ENCODE assay signal across 13 mouse cellular contexts in the genomic region with DNA sequence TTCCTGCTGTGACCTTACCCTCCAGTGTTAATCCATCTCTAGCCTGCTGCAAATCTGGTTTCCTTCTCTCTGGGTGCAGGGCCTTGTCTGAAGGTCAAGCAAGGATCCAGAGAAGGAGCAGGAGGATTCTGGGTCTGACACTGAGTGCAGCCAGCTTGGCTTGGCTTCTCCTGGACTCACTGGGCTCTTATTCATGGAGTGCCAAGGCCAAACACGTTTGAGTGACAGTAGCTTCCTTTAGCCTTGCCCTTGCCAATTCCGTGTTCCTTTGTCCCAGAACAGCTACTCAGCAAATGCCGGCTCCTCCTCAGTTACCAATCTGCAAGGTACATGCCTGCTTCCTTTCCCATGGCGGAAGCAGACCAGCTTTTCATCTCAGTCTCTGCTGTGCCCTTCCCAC. TPM values are rescaled to one million over a fixed set of nuclear protein-coding genes. Genes with fewer than 3 reads are reported as not detected.
A peak's percentile ranks its signal among the peaks of the same experiment; 100 is the strongest.
DNase-seq lines count a peak whose midpoint lies in the region; ATAC-seq and TF ChIP-seq lines count a peak whose summit lies in the region.
"Had no signal": no experiment of that assay in that cellular context is flagged by ENCODE, and none has a peak within 500 bp of the region (broad histone marks: within the 10 kb centered on the region; RNA-seq: fewer than 3 reads in every experiment).

No protein-coding gene starts in this region.

- intact Hi-C loops in gastrocnemius, postnatal 14 days (cut with DNase I; ENCODE audit: low total_unique reads), result no loop called here

- H3K9ac ChIP-seq in midbrain, postnatal 0 days (replicated peaks; ENCODE audit: low read length, poor library complexity, severe bottlenecking), result no peak overlapping the region
- H3K9ac ChIP-seq in midbrain, embryonic 16.5 days (ENCODE audit: low read depth, low read length), result no peak overlapping the region
- no peak overlapping the region for H3K9ac ChIP-seq in midbrain, embryonic 11.5 days (ENCODE audit: low read length)
- H3K9ac ChIP-seq: hindbrain, embryonic 12.5 days had no signal

- no peak overlapping the region for H3K4me2 ChIP-seq in midbrain, postnatal 0 days (ENCODE audit: low read depth, low read length, poor library complexity, severe bottlenecking)
- no peak overlapping the region for H3K4me2 ChIP-seq in midbrain, embryonic 16.5 days (ENCODE audit: low read length)
- H3K4me2 ChIP-seq in midbrain, embryonic 11.5 days, result no peak overlapping the region
- H3K4me2 ChIP-seq: hindbrain, embryonic 12.5 days had no signal

- 46% methylated on average over 4 of the region's 4 CpGs for WGBS in midbrain, postnatal 0 days
- WGBS in midbrain, embryonic 16.5 days, result 51% methylated on average over 4 of the region's 4 CpGs
- 60% methylated on average over 4 of the region's 4 CpGs for WGBS in midbrain, embryonic 11.5 days

- ATAC-seq in midbrain, postnatal 0 days (ENCODE audit: low FRiP score), result no peak
- ATAC-seq in midbrain, embryonic 16.5 days, result no peak
- no peak for ATAC-seq in midbrain, embryonic 11.5 days (ENCODE audit: low FRiP score)

- H3K9me3 ChIP-seq in midbrain, postnatal 0 days (ENCODE audit: low read length), result no peaks in the 10 kb centered on the region
- no peaks in the 10 kb centered on the region for H3K9me3 ChIP-seq in midbrain, embryonic 16.5 days (replicated peaks; ENCODE audit: control insufficient read depth, low read length, poor library complexity, severe bottlenecking)
- no peaks in the 10 kb centered on the region for H3K9me3 ChIP-seq in midbrain, embryonic 11.5 days (ENCODE audit: control insufficient read depth, low read length)
- H3K9me3 ChIP-seq: hindbrain, embryonic 12.5 days had no signal

- TF ChIP-seq CTCF in midbrain, postnatal 0 days (IDR thresholded peaks at IDR 0.05), result no peak

- H3K27ac ChIP-seq in midbrain, postnatal 0 days (ENCODE audit: low read depth, low read length), result no peak overlapping the region
- no peak overlapping the region for H3K27ac ChIP-seq in midbrain, embryonic 16.5 days (ENCODE audit: low read length)
- H3K27ac ChIP-seq in midbrain, embryonic 11.5 days (ENCODE audit: low read depth, low read length), result no peak overlapping the region
- H3K27ac ChIP-seq: hindbrain, embryonic 12.5 days had no signal

- DNase-seq in gastrocnemius, postnatal 25 days, result peak; percentile 53
- DNase-seq in gastrocnemius, postnatal 14 days, result no peak
- peak; percentile 56 for DNase-seq in midbrain, postnatal 0 days (ENCODE audit: low spot score)
- DNase-seq in brain, adult 2 months (ENCODE audit: low read depth, low spot score), result peak; percentile 33
- peak; percentile 67 for DNase-seq in lung, postnatal 25 days (ENCODE audit: low spot score)
- no peak for DNase-seq in thymus, postnatal 14 days
- no peak for DNase-seq in midbrain, embryonic 11.5 days (ENCODE audit: low spot score, missing footprints)
- DNase-seq: thymus, postnatal 36 days had no signal

- H3K27me3 ChIP-seq in midbrain, postnatal 0 days (ENCODE audit: insufficient read depth, low read length), result no peaks in the 10 kb centered on the region
- H3K27me3 ChIP-seq in midbrain, embryonic 16.5 days (ENCODE audit: control insufficient read depth, insufficient read depth, low read depth, low read length), result no peaks in the 10 kb centered on the region
- H3K27me3 ChIP-seq in midbrain, embryonic 11.5 days (ENCODE audit: control insufficient read depth, insufficient read depth, low read length), result no peaks in the 10 kb centered on the region

- H3K4me3 ChIP-seq in midbrain, postnatal 0 days (ENCODE audit: low read depth, low read length), result no peak overlapping the region
- H3K4me3 ChIP-seq in midbrain, embryonic 16.5 days (ENCODE audit: low read depth, low read length), result no peak overlapping the region
- H3K4me3 ChIP-seq in midbrain, embryonic 11.5 days (ENCODE audit: low read depth, low read length), result no peak overlapping the region
- H3K4me3 ChIP-seq: hindbrain, embryonic 12.5 days had no signal

- H3K36me3 ChIP-seq in midbrain, postnatal 0 days (ENCODE audit: insufficient read depth, low read length), result no peaks in the 10 kb centered on the region
- H3K36me3 ChIP-seq in midbrain, embryonic 16.5 days (ENCODE audit: control insufficient read depth, insufficient read depth, low read length), result no peaks in the 10 kb centered on the region
- H3K36me3 ChIP-seq in midbrain, embryonic 11.5 days (ENCODE audit: control insufficient read depth, insufficient read depth, low read length), result no peaks in the 10 kb centered on the region
- H3K36me3 ChIP-seq: hindbrain, embryonic 12.5 days had no signal

- 0 out of 2 replicates have a peak, but pooled peaks cover 3% of the 10 kb centered on the region for H3K4me1 ChIP-seq in midbrain, postnatal 0 days (ENCODE audit: insufficient read depth, low read length)
- H3K4me1 ChIP-seq in midbrain, embryonic 16.5 days (ENCODE audit: control insufficient read depth, insufficient read depth, low read length), result peaks cover 5% of the 10 kb centered on the region; the same call in 1 of the 2 replicates
- no peaks in the 10 kb centered on the region for H3K4me1 ChIP-seq in midbrain, embryonic 11.5 days (ENCODE audit: control insufficient read depth, insufficient read depth, low read length)

RNA-seq across cellular contexts. Expression of a gene that starts 49.6 kb away (rescaled TPM):
- total RNA-seq in gastrocnemius, postnatal 25 days (2021), result not detected
- total RNA-seq in gastrocnemius, postnatal 14 days (2021), result not detected
- total RNA-seq in midbrain, postnatal 0 days (2014; rRNA removed), result 1.6 and 1.9 TPM in 2 replicates
- 0.37 and 0.39 TPM in 2 replicates for polyA plus RNA-seq in midbrain, postnatal 0 days (2015; fragmentation: Nextera tagmentation; extraction: Ambion mirVana)
- 0.25 TPM in 1 of 2 replicates, not detected in the other for polyA plus RNA-seq in midbrain, embryonic 16.5 days (2015; fragmentation: Nextera tagmentation; extraction: Ambion mirVana)
- polyA plus RNA-seq in midbrain, embryonic 11.5 days (2014; fragmentation: Nextera tagmentation; extraction: Ambion mirVana), result not detected in 2 replicates
- total RNA-seq: adrenal gland, postnatal 4 days; liver, adult 2 months had no signal
- polyA plus RNA-seq: forebrain, embryonic 11.5 days; hindbrain, embryonic 12.5 days; liver, adult 2 months had no signal

Comparison
In these comparisons a context has a peak if more than half of its experiments do, and no peak if none do; other contexts are left out.
1. DNase-seq: peak in gastrocnemius, postnatal 25 days (single experiment), midbrain, postnatal 0 days (single experiment), brain, adult 2 months (single experiment) and lung, postnatal 25 days (single experiment); none in gastrocnemius, postnatal 14 days (single experiment), thymus, postnatal 14 days (single experiment) and midbrain, embryonic 11.5 days (single experiment).